Mouse (Mus musculus) lung, postnatal 0 days (tissue): Measurements from ENCODE around the gene Zdhhc24. TPM values are rescaled to one million over a fixed set of nuclear protein-coding genes. Genes with fewer than 3 reads are reported as not detected.

Source experiments
- ATAC-seq: fragments of 200-750 bp; cut with Nextera tagmentation; 2 replicates; pipeline ENCODE4 v1.8.0; 2017; ENCODE audit warnings: moderate library complexity
- DNase-seq: peaks from one replicate; pipeline ENCODE4 v3.0.0-alpha.2; 2016; ENCODE audit warnings: low spot score
- H3K27ac ChIP-seq: fragments of 300-500 bp; sonication (generic); 2 replicates; pipeline ENCODE4 v1.5.1; 2014; ENCODE audit warnings: antibody characterized with exemption, mild to moderate bottlenecking, low read length, mixed read lengths
- H3K27me3 ChIP-seq: fragments of 300-500 bp; sonication (generic); replicated peaks from 2 replicates; pipeline ENCODE4 v1.6.1; 2014; ENCODE audit warnings: low read length, mixed read lengths; ENCODE audit not compliant: insufficient read depth
- H3K36me3 ChIP-seq: fragments of 300-500 bp; sonication (generic); 2 replicates; pipeline ENCODE4 v1.6.1; 2014; ENCODE audit warnings: low read length, mixed read lengths; ENCODE audit not compliant: insufficient read depth
- H3K4me1 ChIP-seq: fragments of 300-500 bp; sonication (generic); 2 replicates; pipeline ENCODE4 v1.6.1; 2014; ENCODE audit warnings: antibody characterized with exemption, low read depth, low read length, mixed read lengths; ENCODE audit not compliant: insufficient read depth
- H3K4me2 ChIP-seq: fragments of 300-500 bp; sonication (generic); replicated peaks from 2 replicates; pipeline ENCODE4 v1.6.1; 2014; ENCODE audit warnings: low read depth, mild to moderate bottlenecking, low read length, moderate library complexity, mixed read lengths
- H3K4me3 ChIP-seq: fragments of 300-500 bp; sonication (generic); 2 replicates; pipeline ENCODE4 v1.5.1; 2014; ENCODE audit warnings: low read depth, low read length
- H3K9ac ChIP-seq: fragments of 300-500 bp; sonication (generic); replicated peaks from 2 replicates; pipeline ENCODE4 v1.6.1; 2014; ENCODE audit warnings: low read depth, mild to moderate bottlenecking
- H3K9me3 ChIP-seq: fragments of 300-500 bp; sonication (generic); 2 replicates; pipeline ENCODE4 v1.6.1; 2016; ENCODE audit warnings: low read length, mixed read lengths
- CTCF ChIP-seq: IDR thresholded peaks from 2 replicates; pipeline ENCODE4 v1.5.1; 2016; ENCODE audit warnings: antibody characterized with exemption, mild to moderate bottlenecking
- EP300 ChIP-seq: IDR thresholded peaks from 2 replicates; pipeline ENCODE4 v1.6.1; 2016; ENCODE audit warnings: antibody characterized with exemption, mild to moderate bottlenecking, control low read depth
- WGBS: fragments of 180-500 bp; shearing (Covaris S2); extraction: QIAGEN DNeasy Blood & Tissue Kit; methylation state at CpG from one replicate; pipeline ENCODE4 v1.1.7; 2014; 5-methylcytosine and 5-hydroxymethylcytosine counted together
- polyA plus RNA-seq: library from polyadenylated mRNA; unstranded; fragments of >200 nt; fragmentation: Nextera tagmentation; extraction: Ambion mirVana; gene quantifications from 2 replicates; pipeline ENCODE4 v1.2.1, GENCODE M21; 2015

The Zdhhc24 gene
- polyA plus RNA-seq, 1 experiment from 2014 or later = 8.1 TPM

DNA sequence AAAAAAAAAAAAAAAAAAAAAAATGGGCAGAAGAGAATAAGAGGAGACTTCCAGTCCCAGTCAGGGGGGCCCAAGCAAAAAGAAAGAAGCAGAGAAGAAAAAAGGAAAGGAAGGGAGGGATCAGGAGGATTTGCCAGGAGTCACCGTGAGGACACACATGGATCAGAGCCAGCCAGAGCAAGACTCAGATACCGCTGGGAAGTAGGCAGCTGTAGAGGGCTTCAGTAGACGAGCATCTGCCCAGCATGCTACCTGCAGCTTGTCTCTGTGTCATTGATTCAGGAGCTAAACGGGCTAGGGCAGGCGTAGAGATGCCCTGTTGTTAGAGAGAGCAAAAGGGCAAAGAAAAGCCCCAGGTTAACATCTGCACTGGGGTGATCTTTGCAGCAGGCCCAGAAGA lies 28.2 kb upstream of the Zdhhc24 start:
- Histone ChIP-seq H3K4me3 (no peak overlapping the region), H3K27me3 (no peaks in the 10 kb centered on the region), H3K4me1 (0 out of 2 replicates have a peak, but pooled peaks cover under 1% of the 10 kb centered on the region), H3K9me3 (no peaks in the 10 kb centered on the region), H3K27ac (no peak overlapping the region), H3K9ac (no peak overlapping the region), H3K36me3 (no peaks in the 10 kb centered on the region), H3K4me2 (no peak overlapping the region)
- DNase-seq (no peak), ATAC-seq (no peak)
- TF ChIP-seq EP300 (no peak), CTCF (no peak)
- 47% methylated on average over 5 of the region's 5 CpGs for whole genome bisulfite sequencing

DNA sequence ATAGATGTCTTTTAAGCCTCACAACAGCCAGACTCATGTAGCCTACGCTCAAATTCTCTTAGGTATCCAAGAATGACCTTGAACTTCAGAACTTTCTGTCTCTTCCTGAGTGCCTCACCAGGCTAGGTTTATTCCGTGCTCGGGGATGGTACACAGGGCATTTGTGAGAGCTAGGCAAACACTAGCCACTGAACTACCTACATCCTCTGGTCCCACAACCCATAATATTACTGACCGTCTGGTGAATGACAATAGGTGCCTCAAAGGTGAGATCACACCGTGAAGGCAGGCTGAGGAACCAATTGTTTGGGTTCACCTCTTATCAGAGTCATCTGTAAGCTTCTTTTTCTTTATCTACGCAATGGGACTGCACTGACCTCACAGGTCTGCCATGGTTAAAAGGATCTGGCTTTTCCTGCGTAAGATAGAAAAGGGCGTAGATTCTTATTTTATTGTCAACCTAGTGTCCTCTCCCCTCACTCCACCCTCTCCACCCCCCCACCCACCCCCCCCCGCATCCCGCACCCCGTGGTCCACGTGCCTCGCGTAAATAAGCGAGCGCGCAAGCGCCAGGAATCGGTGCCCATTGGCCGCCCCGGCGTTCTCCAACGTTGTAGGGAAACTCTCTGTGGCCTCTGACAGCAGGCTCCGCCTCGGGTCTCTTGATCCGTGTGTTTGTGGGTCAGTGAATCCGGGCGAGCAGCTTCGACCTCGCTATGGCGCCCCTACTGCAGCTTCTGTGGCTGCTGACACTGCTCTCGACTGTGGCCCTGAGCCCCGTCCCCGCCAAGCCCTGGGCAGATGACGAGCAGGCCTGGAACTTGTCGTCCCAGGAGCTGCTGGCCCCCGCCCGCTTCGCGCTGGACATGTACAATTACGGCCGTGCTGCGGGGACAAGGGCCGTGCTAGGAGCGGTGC lies 23.7 kb upstream of the Zdhhc24 start, which contains the start of gene Ctsf:
Ctsf (plus strand) TSS at position 579 of the 918 bp plus-strand sequence.
- DNase-seq (peak; percentile 86), ATAC-seq (peak; percentile 92)
- H3K4me2 ChIP-seq = peak within 1 kb of the TSS; percentile 90
- TF ChIP-seq EP300 (no peak), CTCF (peak; percentile 26)
- H3K4me1 ChIP-seq = 0 out of 2 replicates have a peak, but pooled peaks cover 4% of the 10 kb centered on the region
- 7% methylated on average over 44 of the region's 45 CpGs for WGBS
- no peaks in the 10 kb centered on the region for H3K36me3 ChIP-seq
- no peaks in the 10 kb centered on the region for H3K9me3 ChIP-seq
- no peaks in the 10 kb centered on the region for H3K27me3 ChIP-seq
- peak within 1 kb of the TSS; percentile 43 for H3K4me3 ChIP-seq
- H3K9ac ChIP-seq = peak within 1 kb of the TSS; percentile 34
- no peak within 1 kb of the TSS for H3K27ac ChIP-seq

DNA sequence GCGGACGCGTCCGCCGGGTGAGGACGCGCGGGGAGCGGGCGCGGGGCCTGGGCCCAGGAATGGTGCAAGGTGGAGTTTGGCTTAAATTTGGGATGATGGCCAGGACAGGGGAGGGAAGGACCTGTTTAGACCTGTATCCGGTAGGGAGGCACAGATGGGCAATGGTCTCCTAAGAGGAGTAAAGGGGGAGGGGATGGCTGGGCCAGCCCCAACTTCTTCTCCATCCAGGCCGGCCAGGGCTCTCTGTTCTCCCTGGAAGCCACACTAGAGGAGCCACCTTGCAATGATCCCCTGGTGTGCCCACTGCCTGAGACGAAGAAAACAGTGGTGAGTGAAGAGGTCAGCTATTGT lies 23.0 kb upstream of the Zdhhc24 start:
- H3K4me1 ChIP-seq = 0 out of 2 replicates have a peak, but pooled peaks cover 4% of the 10 kb centered on the region
- H3K9me3 ChIP-seq = no peaks in the 10 kb centered on the region
- H3K27ac ChIP-seq = no peak overlapping the region
- no peaks in the 10 kb centered on the region for H3K27me3 ChIP-seq
- DNase-seq (no peak), ATAC-seq (no peak)
- TF ChIP-seq EP300 = no peak
- no peak for TF ChIP-seq CTCF
- peak overlapping the region; percentile 34 for H3K9ac ChIP-seq
- no peaks in the 10 kb centered on the region for H3K36me3 ChIP-seq
- peak overlapping the region; percentile 90 for H3K4me2 ChIP-seq
- peak overlapping the region; percentile 43 for H3K4me3 ChIP-seq
- 3% methylated on average over 14 of the region's 14 CpGs for WGBS

- Histone ChIP-seq H3K4me3 (no peak overlapping the region), H3K27me3 (no peaks in the 10 kb centered on the region), H3K9ac (no peak overlapping the region), H3K4me2 (0 out of 2 replicates have a peak overlapping the region, but pooled peaks have one; percentile 90), H3K4me1 (0 out of 2 replicates have a peak, but pooled peaks cover 4% of the 10 kb centered on the region), H3K36me3 (no peaks in the 10 kb centered on the region), H3K9me3 (no peaks in the 10 kb centered on the region), H3K27ac (no peak overlapping the region)
- TF ChIP-seq CTCF = no peak
- TF ChIP-seq EP300 = no peak
- DNase-seq = no peak
- WGBS = 76% methylated on average over 4 of the region's 4 CpGs
- no peak for ATAC-seq
These were observed 22.5 kb upstream of the Zdhhc24 start for GRCm38 (mm10) chr19:4855951-4856350.

GRCm38 (mm10) chr19:4859081-4859480 lies 19.4 kb upstream of the Zdhhc24 start:
- WGBS = 56% methylated on average over 6 of the region's 6 CpGs
- 0 out of 2 replicates have a peak, but pooled peaks cover 4% of the 10 kb centered on the region for H3K4me1 ChIP-seq
- H3K9ac ChIP-seq = no peak overlapping the region
- ATAC-seq (no peak), DNase-seq (no peak)
- H3K9me3 ChIP-seq = no peaks in the 10 kb centered on the region
- H3K27me3 ChIP-seq = no peaks in the 10 kb centered on the region
- no peak overlapping the region for H3K4me2 ChIP-seq
- no peak for TF ChIP-seq CTCF
- TF ChIP-seq EP300 = no peak
- H3K4me3 ChIP-seq = no peak overlapping the region
- no peak overlapping the region for H3K27ac ChIP-seq
- H3K36me3 ChIP-seq = no peaks in the 10 kb centered on the region

- TF ChIP-seq EP300 = no peak
- no peak for TF ChIP-seq CTCF
- no peak for ATAC-seq
- no peaks in the 10 kb centered on the region for H3K27me3 ChIP-seq
- H3K4me3 ChIP-seq = no peak overlapping the region
- no peak for DNase-seq
- H3K4me2 ChIP-seq = no peak overlapping the region
- H3K9ac ChIP-seq = no peak overlapping the region
- H3K36me3 ChIP-seq = no peaks in the 10 kb centered on the region
- H3K27ac ChIP-seq = no peak overlapping the region
- no peaks in the 10 kb centered on the region for H3K9me3 ChIP-seq
- WGBS = 66% methylated on average over 6 of the region's 6 CpGs
- H3K4me1 ChIP-seq = no peaks in the 10 kb centered on the region
These were observed 15.4 kb upstream of the Zdhhc24 start for GRCm38 (mm10) chr19:4863048-4863447.
